Mouse (Mus musculus): ENCODE measurements at regions not wholly inside any gene's neighbourhood (a gene's known extent, or its start where the extent isn't known, plus 50 kb on each side); places are given as distances from the start of the nearest gene placed in this dataset.

DNA sequence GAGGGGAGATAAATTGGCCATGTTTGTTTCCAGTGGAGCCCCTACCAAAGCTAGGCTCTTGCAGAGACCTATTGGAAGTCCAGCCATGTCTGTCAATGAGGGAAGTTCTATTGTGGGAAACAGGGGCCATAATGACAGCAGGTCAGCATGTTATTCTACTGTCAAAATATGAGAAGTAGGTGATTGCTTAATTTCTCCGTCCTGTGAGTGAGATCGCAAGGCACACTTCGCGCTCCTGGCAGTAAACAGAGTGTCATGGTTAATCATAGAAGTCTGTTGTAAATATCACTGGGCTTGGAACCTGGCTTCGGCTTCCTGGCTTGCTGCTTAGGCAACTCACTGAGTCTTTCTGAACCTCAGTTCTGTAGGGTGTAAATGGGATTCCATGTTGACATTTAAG is 72.5 kb upstream of the Ccdc122 start:
- Histone ChIP-seq H3K27ac (ENCODE audit: low read depth, low read length) (no peak overlapping the region), H3K36me3 (ENCODE audit: control insufficient read depth, insufficient read depth, low read length) (no peaks in the 10 kb centered on the region), H3K4me2 (no peak overlapping the region), H3K4me3 (ENCODE audit: low read depth, low read length) (no peak overlapping the region), H3K9ac (ENCODE audit: low read depth, low read length) (no peak overlapping the region), H3K4me1 (ENCODE audit: control insufficient read depth, insufficient read depth, low read length) (no peaks in the 10 kb centered on the region), H3K9me3 (replicated peaks; ENCODE audit: control insufficient read depth, low read length) (no peaks in the 10 kb centered on the region), H3K27me3 (ENCODE audit: control insufficient read depth, insufficient read depth, low read length) (no peaks in the 10 kb centered on the region)
- no peak for ATAC-seq (replicated peaks; ENCODE audit: insufficient number of reproducible peaks, low FRiP score, low TSS enrichment)
- 89% methylated on average over 5 of the region's 5 CpGs for WGBS (ENCODE audit: insufficient replicate concordance)

DNA sequence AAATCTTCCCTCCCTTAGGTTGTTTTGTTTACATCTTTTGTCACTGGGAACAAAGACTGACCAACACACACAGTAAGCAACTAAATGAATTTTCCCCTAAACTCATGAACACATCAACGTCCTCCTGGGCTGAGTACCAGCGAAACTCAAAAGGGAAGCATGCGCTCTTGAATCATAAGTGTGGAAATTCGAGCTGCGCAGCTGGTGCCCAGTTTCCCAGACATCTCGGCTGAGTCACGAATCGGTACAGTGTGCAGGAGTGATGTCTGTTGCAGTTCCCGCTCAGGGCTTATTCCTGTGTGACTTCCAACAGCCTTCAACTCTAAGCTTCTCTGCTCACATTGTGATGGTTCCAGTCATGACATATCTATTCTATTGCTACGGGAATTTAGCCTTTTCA is 77.7 kb upstream of the Ccdc122 start:
- Histone ChIP-seq H3K9ac (ENCODE audit: low read depth, low read length) (no peak overlapping the region), H3K27me3 (ENCODE audit: control insufficient read depth, insufficient read depth, low read length) (no peaks in the 10 kb centered on the region), H3K4me3 (ENCODE audit: low read depth, low read length) (no peak overlapping the region), H3K36me3 (ENCODE audit: control insufficient read depth, insufficient read depth, low read length) (no peaks in the 10 kb centered on the region), H3K9me3 (replicated peaks; ENCODE audit: control insufficient read depth, low read length) (no peaks in the 10 kb centered on the region), H3K27ac (ENCODE audit: low read depth, low read length) (no peak overlapping the region), H3K4me2 (no peak overlapping the region), H3K4me1 (ENCODE audit: control insufficient read depth, insufficient read depth, low read length) (no peaks in the 10 kb centered on the region)
- no peak for ATAC-seq (replicated peaks; ENCODE audit: insufficient number of reproducible peaks, low FRiP score, low TSS enrichment)
- WGBS (ENCODE audit: insufficient replicate concordance) = 73% methylated on average over 10 of the region's 10 CpGs

DNA sequence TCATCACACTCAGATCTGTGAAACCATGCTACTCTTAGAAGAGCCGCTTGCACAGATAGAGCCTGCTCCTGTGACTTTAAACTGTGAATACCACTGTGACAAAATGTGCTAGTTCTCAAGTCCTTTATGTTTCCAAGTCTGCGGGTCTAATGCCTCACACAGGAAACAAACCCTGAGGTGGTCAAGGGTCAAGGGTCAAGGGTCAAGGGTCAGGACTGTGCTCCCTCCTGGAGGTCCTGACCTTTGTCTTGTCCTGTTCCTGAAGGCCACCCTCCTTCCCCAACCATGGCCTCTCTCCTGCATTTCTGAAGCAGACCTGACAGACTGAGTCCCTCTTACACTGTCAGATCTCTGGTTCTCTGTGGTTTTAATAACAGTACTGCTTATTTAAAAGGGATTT is 79.4 kb upstream of the Ccdc122 start:
- no peak for ATAC-seq (replicated peaks; ENCODE audit: insufficient number of reproducible peaks, low FRiP score, low TSS enrichment)
- Histone ChIP-seq H3K4me2 (no peak overlapping the region), H3K27me3 (ENCODE audit: control insufficient read depth, insufficient read depth, low read length) (no peaks in the 10 kb centered on the region), H3K27ac (ENCODE audit: low read depth, low read length) (no peak overlapping the region), H3K4me3 (ENCODE audit: low read depth, low read length) (no peak overlapping the region), H3K9me3 (replicated peaks; ENCODE audit: control insufficient read depth, low read length) (no peaks in the 10 kb centered on the region), H3K4me1 (ENCODE audit: control insufficient read depth, insufficient read depth, low read length) (no peaks in the 10 kb centered on the region), H3K9ac (ENCODE audit: low read depth, low read length) (no peak overlapping the region), H3K36me3 (ENCODE audit: control insufficient read depth, insufficient read depth, low read length) (no peaks in the 10 kb centered on the region)
- WGBS (ENCODE audit: insufficient replicate concordance) = 71% methylated on average over 2 of the region's 2 CpGs

DNA sequence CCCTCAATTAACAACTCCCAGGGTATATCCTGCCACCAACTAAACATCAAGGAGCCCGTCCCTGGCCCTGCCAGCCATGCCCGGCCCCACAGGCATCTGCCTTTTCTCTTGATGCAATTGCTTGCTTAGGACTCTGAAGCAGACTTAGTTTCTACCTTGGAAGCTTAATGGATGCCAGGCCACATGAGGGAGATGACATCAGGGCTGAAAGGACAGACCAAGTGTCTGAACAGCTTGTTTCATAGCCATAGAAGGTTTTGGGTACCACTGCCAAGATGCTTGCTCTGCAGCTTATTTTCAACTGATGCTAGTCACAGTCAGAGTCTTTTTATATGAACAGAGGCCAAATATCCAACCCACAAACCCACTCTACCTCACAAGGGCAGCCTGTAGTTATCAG is 83.4 kb upstream of the Ccdc122 start:
- Histone ChIP-seq H3K27me3 (ENCODE audit: control insufficient read depth, insufficient read depth, low read length) (no peaks in the 10 kb centered on the region), H3K9me3 (replicated peaks; ENCODE audit: control insufficient read depth, low read length) (no peaks in the 10 kb centered on the region), H3K27ac (ENCODE audit: low read depth, low read length) (no peak overlapping the region), H3K9ac (ENCODE audit: low read depth, low read length) (no peak overlapping the region), H3K4me3 (ENCODE audit: low read depth, low read length) (no peak overlapping the region), H3K36me3 (ENCODE audit: control insufficient read depth, insufficient read depth, low read length) (no peaks in the 10 kb centered on the region), H3K4me1 (ENCODE audit: control insufficient read depth, insufficient read depth, low read length) (peaks cover 5% of the 10 kb centered on the region; the same call in 1 of the 2 replicates), H3K4me2 (no peak overlapping the region)
- ATAC-seq (replicated peaks; ENCODE audit: insufficient number of reproducible peaks, low FRiP score, low TSS enrichment) = no peak
- 74% methylated on average over 2 of the region's 2 CpGs for WGBS (ENCODE audit: insufficient replicate concordance)

DNA sequence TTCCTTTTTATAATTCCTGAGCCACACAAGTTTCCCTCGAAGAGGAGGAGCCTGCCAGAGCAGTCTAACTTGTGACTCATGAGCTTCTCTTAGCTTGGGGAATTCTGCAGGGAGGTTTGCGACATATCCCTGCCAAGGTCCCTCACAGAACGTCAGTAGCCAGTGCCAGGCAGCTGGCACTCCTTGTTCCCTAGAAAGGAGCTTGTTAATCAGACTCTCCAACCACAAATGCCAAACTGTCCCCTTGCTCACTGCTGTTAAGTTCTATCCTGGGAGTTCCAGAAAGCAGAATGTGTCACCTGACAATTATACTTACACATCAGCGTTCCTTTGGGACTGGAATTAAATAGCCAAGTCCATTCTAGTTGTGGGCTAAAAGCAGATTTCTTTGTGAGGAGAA is 85.1 kb upstream of the Ccdc122 start:
- WGBS (ENCODE audit: insufficient replicate concordance) = 67% methylated on average over 4 of the region's 4 CpGs
- Histone ChIP-seq H3K27me3 (ENCODE audit: control insufficient read depth, insufficient read depth, low read length) (no peaks in the 10 kb centered on the region), H3K27ac (ENCODE audit: low read depth, low read length) (no peak overlapping the region), H3K4me3 (ENCODE audit: low read depth, low read length) (no peak overlapping the region), H3K9ac (ENCODE audit: low read depth, low read length) (no peak overlapping the region), H3K4me1 (ENCODE audit: control insufficient read depth, insufficient read depth, low read length) (peaks cover 13% of the 10 kb centered on the region), H3K36me3 (ENCODE audit: control insufficient read depth, insufficient read depth, low read length) (no peaks in the 10 kb centered on the region), H3K4me2 (no peak overlapping the region), H3K9me3 (replicated peaks; ENCODE audit: control insufficient read depth, low read length) (no peaks in the 10 kb centered on the region)
- ATAC-seq (replicated peaks; ENCODE audit: insufficient number of reproducible peaks, low FRiP score, low TSS enrichment) = no peak

DNA sequence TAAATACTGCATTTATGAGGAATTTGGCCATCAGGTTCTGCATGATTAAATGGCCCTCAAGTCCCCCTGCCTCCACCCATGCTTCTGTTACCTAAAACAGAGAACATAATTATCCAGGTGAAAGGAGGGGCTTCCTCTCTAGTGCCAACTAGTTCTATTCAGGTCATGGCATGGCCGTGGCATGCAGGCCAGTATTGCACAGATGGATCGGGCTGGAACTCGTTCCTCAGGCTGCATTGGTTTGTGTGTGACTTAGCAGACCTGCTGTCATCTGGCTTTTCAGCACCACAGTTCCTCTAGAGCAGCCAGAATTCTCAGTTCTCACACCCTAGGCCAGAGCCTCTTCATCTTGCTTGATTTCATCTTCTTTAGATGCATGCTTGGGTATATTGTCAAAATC is 87.2 kb upstream of the Ccdc122 start:
- peaks cover 13% of the 10 kb centered on the region for H3K4me1 ChIP-seq (ENCODE audit: control insufficient read depth, insufficient read depth, low read length)
- WGBS (ENCODE audit: insufficient replicate concordance) = 65% methylated on average over 3 of the region's 3 CpGs
- no peaks in the 10 kb centered on the region for H3K36me3 ChIP-seq (ENCODE audit: control insufficient read depth, insufficient read depth, low read length)
- no peak overlapping the region for H3K4me2 ChIP-seq
- ATAC-seq (replicated peaks; ENCODE audit: insufficient number of reproducible peaks, low FRiP score, low TSS enrichment) = no peak
- H3K27me3 ChIP-seq (ENCODE audit: control insufficient read depth, insufficient read depth, low read length) = no peaks in the 10 kb centered on the region
- no peak overlapping the region for H3K4me3 ChIP-seq (ENCODE audit: low read depth, low read length)
- no peak overlapping the region for H3K27ac ChIP-seq (ENCODE audit: low read depth, low read length)
- no peak overlapping the region for H3K9ac ChIP-seq (ENCODE audit: low read depth, low read length)
- H3K9me3 ChIP-seq (replicated peaks; ENCODE audit: control insufficient read depth, low read length) = no peaks in the 10 kb centered on the region

DNA sequence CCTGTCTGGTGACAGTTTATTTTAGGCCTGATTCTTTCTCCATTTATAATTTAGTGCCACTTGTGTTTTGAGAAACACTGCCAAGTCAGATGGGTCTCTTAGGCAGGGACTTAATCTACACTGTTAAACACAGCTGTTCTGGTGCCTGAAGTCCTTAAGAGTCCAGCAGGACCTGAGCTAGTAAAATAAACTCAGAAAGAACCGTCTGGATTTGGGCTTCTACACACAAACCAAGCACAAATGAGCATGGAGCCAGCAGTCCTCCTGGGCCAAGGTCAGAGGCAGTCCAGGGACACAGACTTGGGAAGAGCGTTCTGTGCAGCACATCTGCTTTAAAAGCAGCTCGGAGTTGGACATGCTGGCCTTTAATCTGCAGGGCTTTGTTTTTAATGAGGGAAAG is 87.6 kb upstream of the Ccdc122 start:
- Histone ChIP-seq H3K27me3 (ENCODE audit: control insufficient read depth, insufficient read depth, low read length) (no peaks in the 10 kb centered on the region), H3K27ac (ENCODE audit: low read depth, low read length) (no peak overlapping the region), H3K4me3 (ENCODE audit: low read depth, low read length) (no peak overlapping the region), H3K4me2 (no peak overlapping the region), H3K4me1 (ENCODE audit: control insufficient read depth, insufficient read depth, low read length) (peaks cover 13% of the 10 kb centered on the region), H3K9ac (ENCODE audit: low read depth, low read length) (no peak overlapping the region), H3K9me3 (replicated peaks; ENCODE audit: control insufficient read depth, low read length) (no peaks in the 10 kb centered on the region), H3K36me3 (ENCODE audit: control insufficient read depth, insufficient read depth, low read length) (no peaks in the 10 kb centered on the region)
- 52% methylated on average over 3 of the region's 3 CpGs for WGBS (ENCODE audit: insufficient replicate concordance)
- ATAC-seq (replicated peaks; ENCODE audit: insufficient number of reproducible peaks, low FRiP score, low TSS enrichment) = no peak

DNA sequence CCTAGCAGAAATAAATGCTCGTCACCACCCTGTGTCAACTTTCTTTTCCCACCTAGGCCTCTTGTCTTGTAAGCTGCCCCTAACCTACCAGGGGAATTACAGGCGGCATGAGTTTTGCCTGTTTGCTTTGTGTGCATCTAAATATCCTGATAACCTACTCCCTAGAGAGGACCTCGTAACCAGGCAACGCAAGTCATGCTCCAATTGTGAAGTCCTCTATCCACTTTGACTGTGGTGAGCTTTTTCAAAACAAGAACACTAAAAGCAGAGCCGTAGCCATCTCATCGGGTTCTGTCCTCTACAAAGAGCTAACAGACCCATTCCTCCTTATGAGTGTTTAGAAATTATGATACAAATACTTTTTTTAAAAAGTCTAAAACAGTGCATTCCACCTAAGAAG is 88.1 kb upstream of the Ccdc122 start:
- H3K4me2 ChIP-seq = no peak overlapping the region
- no peak for ATAC-seq (replicated peaks; ENCODE audit: insufficient number of reproducible peaks, low FRiP score, low TSS enrichment)
- no peaks in the 10 kb centered on the region for H3K36me3 ChIP-seq (ENCODE audit: control insufficient read depth, insufficient read depth, low read length)
- no peak overlapping the region for H3K27ac ChIP-seq (ENCODE audit: low read depth, low read length)
- H3K9me3 ChIP-seq (replicated peaks; ENCODE audit: control insufficient read depth, low read length) = no peaks in the 10 kb centered on the region
- H3K4me1 ChIP-seq (ENCODE audit: control insufficient read depth, insufficient read depth, low read length) = peaks cover 13% of the 10 kb centered on the region
- H3K9ac ChIP-seq (ENCODE audit: low read depth, low read length) = no peak overlapping the region
- 70% methylated on average over 6 of the region's 6 CpGs for WGBS (ENCODE audit: insufficient replicate concordance)
- no peaks in the 10 kb centered on the region for H3K27me3 ChIP-seq (ENCODE audit: control insufficient read depth, insufficient read depth, low read length)
- no peak overlapping the region for H3K4me3 ChIP-seq (ENCODE audit: low read depth, low read length)

DNA sequence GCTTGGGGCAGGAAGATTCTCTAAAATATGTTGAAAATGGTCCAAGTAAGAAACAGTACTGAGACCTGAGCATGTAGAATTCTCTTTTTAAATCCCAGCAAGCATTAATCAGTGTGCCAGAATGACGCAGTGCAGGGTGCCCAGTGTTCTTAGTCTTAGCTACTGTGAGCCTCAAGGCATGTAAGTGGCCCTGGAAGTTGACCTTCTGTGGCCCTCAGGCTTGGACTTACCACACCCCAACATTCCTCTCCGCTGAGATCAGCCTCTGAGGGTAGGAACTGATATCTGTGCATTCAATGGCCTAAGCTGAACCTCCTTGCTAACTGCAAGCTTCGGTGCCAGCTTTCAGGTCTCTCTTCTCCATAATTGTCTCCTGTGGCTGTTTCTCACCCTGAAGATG is 89.4 kb upstream of the Ccdc122 start:
- no peak overlapping the region for H3K4me2 ChIP-seq
- H3K36me3 ChIP-seq (ENCODE audit: control insufficient read depth, insufficient read depth, low read length) = no peaks in the 10 kb centered on the region
- H3K4me1 ChIP-seq (ENCODE audit: control insufficient read depth, insufficient read depth, low read length) = peaks cover 13% of the 10 kb centered on the region
- no peak overlapping the region for H3K27ac ChIP-seq (ENCODE audit: low read depth, low read length)
- ATAC-seq (replicated peaks; ENCODE audit: insufficient number of reproducible peaks, low FRiP score, low TSS enrichment) = no peak
- WGBS (ENCODE audit: insufficient replicate concordance) = 17% methylated on average over 3 of the region's 3 CpGs
- no peak overlapping the region for H3K4me3 ChIP-seq (ENCODE audit: low read depth, low read length)
- H3K9ac ChIP-seq (ENCODE audit: low read depth, low read length) = no peak overlapping the region
- H3K27me3 ChIP-seq (ENCODE audit: control insufficient read depth, insufficient read depth, low read length) = no peaks in the 10 kb centered on the region
- no peaks in the 10 kb centered on the region for H3K9me3 ChIP-seq (replicated peaks; ENCODE audit: control insufficient read depth, low read length)
